Mouse (Mus musculus) cerebellum, adult 8-10 months (tissue): Measurements from ENCODE around the gene Cep97.
"Not testable (repeated sequence)": the region's sequence is repeated elsewhere in the genome, so short reads cannot be mapped to it uniquely, and the experiment has no call there.

Experiments
- DNase-seq: peaks from one replicate; pipeline ENCODE4 v3.0.0; 2022

The Cep97 gene

GRCm38 (mm10) chr16:55889451-55889850 lies 45.2 kb downstream of the Cep97 start:
- no peak for DNase-seq

GRCm38 (mm10) chr16:55888584-55888960 lies 46.1 kb downstream of the Cep97 start:
- no peak for DNase-seq

DNA sequence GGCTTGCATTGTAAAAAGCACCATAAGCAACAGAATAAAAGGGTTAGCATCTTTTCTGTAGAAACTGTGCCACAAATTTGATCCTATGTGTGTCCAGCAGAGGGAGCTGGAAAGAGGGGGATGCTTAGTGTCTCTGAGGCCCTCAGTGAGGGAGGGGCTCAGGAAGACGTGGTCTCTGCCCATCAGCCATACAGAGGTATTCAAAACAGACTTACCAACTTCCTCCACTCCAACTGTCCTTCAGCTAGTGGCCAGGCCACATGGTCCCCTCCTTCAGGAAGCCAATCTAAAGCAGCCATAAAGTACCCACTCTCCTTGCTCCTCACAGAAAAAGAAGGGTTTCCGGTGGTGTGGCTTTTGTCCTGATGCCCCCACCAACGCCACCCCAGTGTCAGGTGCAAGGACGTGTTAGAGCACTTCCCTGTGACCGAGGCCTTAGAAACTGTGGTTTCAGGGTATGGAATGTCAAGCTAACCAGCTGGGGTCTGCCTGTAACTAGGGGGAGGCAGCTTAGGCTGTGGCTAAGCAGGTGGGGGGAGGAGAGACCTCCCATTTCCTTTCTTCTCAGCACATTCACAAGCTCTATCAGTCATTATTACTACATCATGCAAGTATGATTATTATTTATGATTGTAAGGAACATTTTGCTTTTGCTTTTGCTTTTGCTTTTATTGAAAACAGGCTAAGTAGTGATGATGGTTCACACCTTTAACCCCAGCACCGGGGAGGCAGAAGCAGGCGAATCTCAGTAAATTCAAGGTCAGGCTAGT lies 46.7 kb downstream of the Cep97 start:
- no peak for DNase-seq

DNA sequence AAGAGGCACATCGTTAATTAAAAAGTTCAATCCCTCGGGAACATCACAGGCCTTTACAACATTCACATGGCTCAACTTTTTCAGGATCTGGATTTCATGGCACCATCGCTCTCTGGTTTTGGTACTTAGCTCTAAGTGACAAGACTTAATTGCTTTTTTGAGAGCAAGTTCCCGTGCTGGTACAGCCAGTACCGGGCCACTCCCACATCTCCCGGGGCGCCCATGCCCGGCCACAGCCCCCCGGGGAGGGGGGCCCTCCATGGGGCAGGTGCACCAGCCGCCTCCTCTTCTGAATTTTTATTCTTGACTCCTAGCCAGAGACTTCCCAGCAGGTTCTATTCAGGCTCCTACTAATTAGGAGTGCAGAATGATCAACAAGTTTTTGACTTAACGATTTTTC lies 50.4 kb downstream of the Cep97 start:
- no peak for DNase-seq

GRCm38 (mm10) chr16:55876025-55876424 lies 58.6 kb downstream of the Cep97 start:
- no peak for DNase-seq

- DNase-seq: no peak
These were observed 70.8 kb downstream of the Cep97 start for GRCm38 (mm10) chr16:55863832-55864231.

- DNase-seq: peak; percentile 57
These were observed 71.4 kb downstream of the Cep97 start for GRCm38 (mm10) chr16:55863149-55863815.

DNA sequence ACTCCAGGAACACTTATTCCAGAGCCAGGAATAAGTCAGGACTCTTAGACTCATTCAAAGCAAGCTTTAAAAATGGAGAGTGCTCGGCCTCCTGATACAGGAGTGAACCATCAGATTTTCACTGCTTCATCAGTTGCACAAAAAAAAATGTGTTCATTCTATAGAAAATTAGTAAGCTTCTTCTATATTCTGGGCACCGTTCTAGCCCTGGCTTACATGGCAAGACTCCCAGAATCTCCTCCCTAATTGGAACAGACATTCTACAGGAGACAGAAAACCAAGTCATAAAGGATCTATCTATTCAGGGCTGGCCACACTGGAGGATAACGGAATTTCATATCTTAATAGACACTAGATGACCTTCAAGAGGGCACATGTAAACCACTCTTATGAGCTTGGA lies 73.6 kb downstream of the Cep97 start:
- DNase-seq: no peak

DNA sequence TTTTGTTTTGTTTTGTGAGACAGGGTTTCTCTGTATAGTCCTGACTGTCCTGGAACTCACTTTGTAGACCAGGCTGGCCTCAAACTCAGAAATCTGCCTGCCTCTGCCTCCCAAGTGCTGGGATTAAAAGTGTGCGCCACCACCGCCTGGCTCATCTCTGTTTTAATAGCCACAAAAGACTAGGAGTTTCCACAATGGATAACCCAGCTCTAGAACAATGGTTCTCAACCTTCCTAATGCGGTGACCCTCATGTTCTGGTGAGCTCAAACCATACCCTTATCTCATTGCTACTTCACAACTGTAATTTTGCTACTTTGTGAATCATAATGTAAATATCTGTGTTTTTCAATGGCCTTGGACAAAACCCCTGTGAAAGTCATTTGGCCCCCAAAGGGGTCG lies 75.2 kb downstream of the Cep97 start:
- DNase-seq: not testable (repeated sequence)

GRCm38 (mm10) chr16:55858465-55858864 lies 76.2 kb downstream of the Cep97 start:
- peak; percentile 44 for DNase-seq

GRCm38 (mm10) chr16:55852943-55853727 lies 81.5 kb downstream of the Cep97 start:
- peak; percentile 73 for DNase-seq

DNA sequence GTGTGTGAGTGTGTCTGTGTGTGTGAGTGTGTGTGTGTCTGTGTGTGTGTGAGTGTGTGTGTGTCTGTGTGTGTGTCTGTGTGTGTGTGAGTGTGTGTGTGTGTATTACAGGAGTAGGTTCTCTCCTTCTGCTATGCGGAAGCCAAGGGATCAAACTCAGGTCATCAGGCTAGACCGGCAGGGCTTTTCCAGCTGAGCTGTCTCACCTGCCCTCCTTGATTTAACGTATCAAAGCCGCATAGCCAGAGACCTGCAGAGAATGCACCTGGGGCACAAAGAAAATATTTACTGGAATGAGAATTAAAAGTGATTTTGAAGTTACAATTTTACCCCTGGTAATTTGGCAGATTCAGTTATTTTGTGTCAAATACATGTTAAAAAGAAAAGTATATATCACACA lies 82.1 kb downstream of the Cep97 start:
- no peak for DNase-seq

DNA sequence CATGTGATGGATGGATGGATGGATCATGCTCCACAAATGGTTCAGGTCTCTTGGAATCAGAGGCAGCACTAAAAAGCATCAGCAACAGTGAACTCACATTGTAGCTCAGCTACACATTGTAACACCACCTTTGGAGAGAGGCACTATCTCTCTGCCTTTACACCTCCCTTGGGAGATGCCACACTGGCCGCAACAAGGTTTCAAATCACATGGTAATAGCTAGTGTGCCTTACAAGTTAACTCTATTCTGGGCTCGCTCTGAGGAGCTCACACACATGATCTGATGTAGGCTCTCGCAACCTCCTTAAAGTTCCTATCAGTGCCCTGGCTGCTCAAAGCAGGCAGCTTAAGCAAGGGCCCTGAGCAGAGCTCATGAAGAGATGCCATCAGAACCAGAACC lies 84.2 kb downstream of the Cep97 start:
- DNase-seq: no peak
